Mouse (Mus musculus) megakaryocyte, embryonic 14.5 days (primary cell): ENCODE measurements around the gene Cd164l2.

Source experiments
- FLI1 ChIP-seq: IDR thresholded peaks from 2 replicates; pipeline ENCODE4 v1.6.1; 2012; ENCODE audit warnings: low read length, inconsistent platforms, mixed read lengths
- GATA1 ChIP-seq: IDR thresholded peaks from 3 replicates; pipeline ENCODE4 v1.6.1; 2012; ENCODE audit warnings: mixed read lengths, low read length, inconsistent platforms, borderline replicate concordance

- TF ChIP-seq FLI1: no peak
- no peak for TF ChIP-seq GATA1
Measured at GRCm38 (mm10) chr4:133200343-133200742, 11.6 kb upstream of the Cd164l2 start.
